Mouse (Mus musculus): ENCODE data around the gene Tmem25.

DNA sequence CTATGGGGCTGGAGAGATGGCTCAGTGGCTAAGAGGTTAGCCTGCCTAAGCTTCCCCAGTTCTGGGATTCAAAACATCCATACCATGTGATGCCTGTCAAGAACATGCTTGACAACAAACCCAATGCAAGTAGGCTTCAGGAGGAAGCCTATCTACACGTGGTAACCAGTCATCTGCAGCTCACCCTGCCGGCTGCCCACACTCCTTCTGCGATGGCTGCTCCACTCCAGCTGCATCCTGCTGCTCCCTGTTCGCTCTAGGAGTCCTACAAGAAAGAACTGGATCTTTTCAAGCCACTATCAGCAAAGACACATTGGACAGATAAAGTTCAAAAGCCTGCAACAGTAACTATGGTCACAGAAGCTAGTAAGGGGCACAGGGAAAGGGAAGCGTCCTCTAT is 18.4 kb upstream of the Tmem25 start:
- TF ChIP-seq CTCF (IDR thresholded peaks at IDR 0.05; ENCODE audit: low read depth) (no peak), EP300 (IDR thresholded peaks at IDR 0.05; ENCODE audit: low read depth) (no peak)
